Mouse (Mus musculus) lung, embryonic 14.5 days (tissue): ENCODE measurements around the gene Lancl2. TPM values are rescaled to one million over a fixed set of nuclear protein-coding genes. Genes with fewer than 3 reads are reported as not detected.

Experiments used
- ATAC-seq: fragments of 200-750 bp; cut with Nextera tagmentation; 2 replicates; pipeline ENCODE4 v1.8.0; 2017; ENCODE audit warnings: mild to moderate bottlenecking, moderate TSS enrichment, moderate library complexity; ENCODE audit not compliant: insufficient read depth
- DNase-seq: peaks from one replicate; pipeline ENCODE4 v3.0.0-alpha.2; 2015
- H3K27ac ChIP-seq: fragments of 300-500 bp; sonication (generic); 2 replicates; pipeline ENCODE4 v1.5.1; 2014; ENCODE audit warnings: low read depth, mild to moderate bottlenecking, moderate library complexity
- H3K27me3 ChIP-seq: fragments of 300-500 bp; sonication (generic); 2 replicates; pipeline ENCODE4 v1.6.1; 2014; ENCODE audit warnings: low read length, control low read depth; ENCODE audit not compliant: insufficient read depth
- H3K36me3 ChIP-seq: fragments of 300-500 bp; sonication (generic); 2 replicates; pipeline ENCODE4 v1.6.1; 2014; ENCODE audit warnings: control low read depth; ENCODE audit not compliant: insufficient read depth
- H3K4me1 ChIP-seq: fragments of 300-500 bp; sonication (generic); 2 replicates; pipeline ENCODE4 v1.6.1; 2014; ENCODE audit warnings: antibody characterized with exemption, control low read depth; ENCODE audit not compliant: insufficient read depth
- H3K4me2 ChIP-seq: fragments of 300-500 bp; sonication (generic); 2 replicates; pipeline ENCODE4 v1.6.1; 2014; ENCODE audit warnings: mild to moderate bottlenecking
- H3K4me3 ChIP-seq: fragments of 300-500 bp; sonication (generic); 2 replicates; pipeline ENCODE4 v1.5.1; 2014; ENCODE audit warnings: low read depth, low read length
- H3K9ac ChIP-seq: fragments of 300-500 bp; sonication (generic); 2 replicates; pipeline ENCODE4 v1.6.1; 2014
- H3K9me3 ChIP-seq: fragments of 300-500 bp; sonication (generic); 2 replicates; pipeline ENCODE4 v1.6.1; 2016; ENCODE audit warnings: low read depth, low read length, control low read depth
- CTCF ChIP-seq: IDR thresholded peaks from 2 replicates; pipeline ENCODE4 v1.5.1; 2016; ENCODE audit warnings: antibody characterized with exemption, low read depth
- WGBS: fragments of 180-500 bp; shearing (Covaris S2); extraction: QIAGEN DNeasy Blood & Tissue Kit; methylation state at CpG from one replicate; pipeline ENCODE4 v1.1.7; 2014; 5-methylcytosine and 5-hydroxymethylcytosine counted together
- polyA plus RNA-seq: library from polyadenylated mRNA; unstranded; fragments of >200 nt; fragmentation: Nextera tagmentation; extraction: Ambion mirVana; gene quantifications from 2 replicates; pipeline ENCODE4 v1.2.1, GENCODE M21; 2014

The Lancl2 gene
- polyA plus RNA-seq, 1 experiment from 2014 or later = 29.9 TPM

DNA sequence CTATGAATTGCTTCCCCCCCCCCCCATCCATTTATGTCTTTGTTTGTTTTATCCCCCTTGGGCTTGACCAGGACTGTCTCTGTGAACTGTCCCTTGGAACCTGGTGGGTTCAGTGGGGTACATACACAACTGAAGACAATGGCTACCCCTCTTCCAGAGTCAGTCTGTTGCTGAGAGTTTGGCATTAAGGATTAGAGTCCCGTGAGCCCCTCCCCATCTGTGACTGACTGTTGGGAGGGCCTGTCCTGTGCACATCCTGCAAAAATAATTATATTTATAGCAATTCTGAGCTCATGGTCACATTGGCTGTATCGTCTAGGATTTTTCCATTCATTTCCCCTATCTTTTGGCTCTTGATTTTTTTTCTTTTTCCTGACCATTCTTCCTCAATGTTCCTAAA lies 1.4 kb downstream of the Lancl2 start:
- H3K36me3 ChIP-seq = no peaks in the 10 kb centered on the region
- no peaks in the 10 kb centered on the region for H3K4me1 ChIP-seq
- H3K9ac ChIP-seq = peak overlapping the region; percentile 87
- H3K27me3 ChIP-seq = no peaks in the 10 kb centered on the region
- H3K4me3 ChIP-seq = peak overlapping the region; percentile 70
- H3K9me3 ChIP-seq = no peaks in the 10 kb centered on the region
- WGBS = 16% methylated on average over 2 of the region's 2 CpGs
- no peak for TF ChIP-seq CTCF
- H3K27ac ChIP-seq = peak overlapping the region; percentile 99; the same call in 1 of the 2 replicates
- peak overlapping the region; percentile 64 for H3K4me2 ChIP-seq
- ATAC-seq (peak; percentile 45), DNase-seq (peak; percentile 46)

DNA sequence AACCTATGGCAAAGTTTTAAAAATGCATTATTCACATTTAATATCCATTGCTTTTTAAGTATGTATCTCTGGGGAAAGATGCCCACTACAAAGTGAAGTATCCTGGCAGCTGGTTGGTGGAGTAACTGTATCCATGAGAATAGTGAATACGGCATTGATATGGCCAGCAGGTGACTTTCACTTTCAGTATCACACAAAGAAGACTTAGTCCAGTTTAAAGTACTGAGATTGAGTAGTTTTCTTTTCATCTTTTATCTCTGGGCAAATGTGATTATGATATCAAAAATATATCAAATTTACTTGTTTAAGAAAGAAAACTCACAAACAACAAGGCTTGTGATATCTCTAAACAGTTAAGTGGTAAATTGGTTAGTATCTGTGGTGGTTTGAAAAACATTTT lies 4.4 kb downstream of the Lancl2 start:
- 98% methylated on average over 1 of the region's 1 CpGs for WGBS
- H3K4me1 ChIP-seq = no peaks in the 10 kb centered on the region

DNA sequence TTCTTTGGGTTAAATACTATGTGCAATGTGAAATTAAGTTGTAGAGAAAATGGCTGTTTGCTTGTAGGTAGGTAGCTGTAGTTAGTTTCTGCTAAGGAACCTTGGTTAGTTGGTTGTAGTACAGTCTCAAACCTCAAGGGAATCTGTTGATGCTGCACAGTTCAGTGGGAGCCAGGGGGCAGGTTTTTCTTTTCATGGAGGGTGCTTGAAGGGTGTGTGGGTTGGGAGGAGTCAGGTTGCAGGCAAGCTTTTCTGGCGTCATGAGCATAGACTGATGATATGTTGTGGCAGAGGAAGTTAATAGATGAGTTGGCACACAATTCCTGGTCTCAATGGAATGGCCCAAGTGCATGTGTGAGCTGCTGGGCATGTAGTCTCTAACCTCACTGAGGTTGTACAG lies 9.4 kb downstream of the Lancl2 start:
- no peak for TF ChIP-seq CTCF
- Histone ChIP-seq H3K4me2 (no peak overlapping the region), H3K27ac (no peak overlapping the region), H3K27me3 (no peaks in the 10 kb centered on the region), H3K4me3 (no peak overlapping the region), H3K9ac (no peak overlapping the region), H3K4me1 (no peaks in the 10 kb centered on the region), H3K36me3 (no peaks in the 10 kb centered on the region), H3K9me3 (no peaks in the 10 kb centered on the region)
- ATAC-seq (no peak), DNase-seq (no peak)
- WGBS = 3% methylated on average over 1 of the region's 1 CpGs

More for the DNA sequence above, 4.4 kb downstream of the Lancl2 start:
- DNase-seq (no peak), ATAC-seq (no peak)
- Histone ChIP-seq H3K4me3 (no peak overlapping the region), H3K27me3 (no peaks in the 10 kb centered on the region), H3K9me3 (no peaks in the 10 kb centered on the region), H3K27ac (no peak overlapping the region), H3K9ac (no peak overlapping the region), H3K4me2 (no peak overlapping the region), H3K36me3 (no peaks in the 10 kb centered on the region)
- no peak for TF ChIP-seq CTCF

DNA sequence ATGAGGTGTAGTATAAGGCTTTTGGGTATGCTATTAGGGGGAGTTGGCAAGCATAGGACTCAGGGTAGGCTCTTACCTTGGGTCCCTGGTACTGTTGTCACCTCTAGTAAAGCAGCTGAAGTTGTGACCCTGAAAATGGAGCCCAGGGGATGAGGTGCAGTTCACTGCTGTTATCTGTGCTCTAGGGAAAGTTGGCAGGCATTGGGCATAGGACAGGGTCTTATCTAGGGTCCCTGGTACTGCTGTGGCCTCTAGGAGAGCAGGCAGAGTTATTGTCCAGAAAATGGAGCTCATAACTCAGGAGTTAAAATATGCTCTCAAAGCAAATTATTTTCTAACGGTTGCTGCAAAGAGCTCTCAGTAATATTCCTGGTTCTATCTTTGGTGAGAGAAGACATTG lies 19.0 kb downstream of the Lancl2 start:
- no peak for DNase-seq
- ATAC-seq = no peak

DNA sequence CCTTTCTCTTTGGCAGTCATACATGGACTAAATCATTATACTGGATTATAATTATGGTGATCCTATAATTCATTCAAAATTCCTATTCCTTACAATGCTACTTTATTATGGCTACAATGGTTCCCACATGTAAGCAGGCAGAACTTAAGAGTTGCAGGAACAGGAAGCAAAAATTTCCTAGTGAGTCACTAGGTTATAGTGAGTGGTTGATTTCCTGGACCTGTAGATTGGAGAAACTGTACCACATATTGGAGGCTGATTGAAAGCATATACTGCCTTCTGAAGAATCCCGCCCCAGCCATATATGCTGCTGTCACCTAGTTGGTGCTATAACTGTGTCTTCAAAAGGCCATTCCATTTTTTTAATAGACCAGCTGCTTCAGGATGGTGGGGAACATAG lies 40.4 kb downstream of the Lancl2 start:
- no peak overlapping the region for H3K4me2 ChIP-seq
- no peak for TF ChIP-seq CTCF
- 84% methylated on average over 1 of the region's 1 CpGs for WGBS

More for the DNA sequence above, 19.0 kb downstream of the Lancl2 start:
- no peaks in the 10 kb centered on the region for H3K27me3 ChIP-seq
- no peak overlapping the region for H3K9ac ChIP-seq
- no peak overlapping the region for H3K4me2 ChIP-seq
- peaks cover 16% of the 10 kb centered on the region for H3K36me3 ChIP-seq
- H3K4me3 ChIP-seq = no peak overlapping the region
- H3K4me1 ChIP-seq = no peaks in the 10 kb centered on the region
- H3K27ac ChIP-seq = no peak overlapping the region
- TF ChIP-seq CTCF = no peak
- peaks cover 3% of the 10 kb centered on the region; the same call in 1 of the 2 replicates for H3K9me3 ChIP-seq
- 96% methylated on average over 1 of the region's 1 CpGs for WGBS

DNA sequence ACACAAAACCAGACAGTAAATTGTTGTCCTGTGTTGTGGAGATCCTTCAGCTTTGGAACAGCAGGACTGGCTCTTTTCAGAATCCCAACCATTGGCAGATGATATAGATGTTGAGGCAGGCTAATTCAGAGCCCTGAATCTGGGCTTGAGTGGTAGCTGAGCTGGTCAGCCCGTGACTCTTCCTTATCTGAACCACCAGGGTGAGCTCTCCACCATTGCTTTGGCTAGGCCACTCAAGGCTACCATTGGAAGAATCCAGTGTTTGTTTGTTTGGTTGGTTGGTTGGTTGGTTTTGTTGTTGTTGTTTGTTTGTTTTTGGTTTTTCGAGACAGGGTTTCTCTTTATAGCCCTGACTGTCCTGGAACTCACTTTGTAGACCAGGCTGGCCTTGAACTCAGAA lies 41.0 kb downstream of the Lancl2 start:
- Histone ChIP-seq H3K9ac (no peak overlapping the region), H3K4me3 (no peak overlapping the region), H3K9me3 (no peaks in the 10 kb centered on the region), H3K27ac (no peak overlapping the region), H3K4me2 (no peak overlapping the region), H3K36me3 (peaks cover 5% of the 10 kb centered on the region; the same call in 1 of the 2 replicates), H3K4me1 (no peaks in the 10 kb centered on the region), H3K27me3 (no peaks in the 10 kb centered on the region)
- DNase-seq (peak; percentile 23), ATAC-seq (no peak)
- peak; percentile 40 for TF ChIP-seq CTCF
- WGBS = 69% methylated on average over 2 of the region's 2 CpGs

More for the DNA sequence above, 40.4 kb downstream of the Lancl2 start:
- no peak overlapping the region for H3K4me3 ChIP-seq
- H3K9ac ChIP-seq = no peak overlapping the region
- H3K9me3 ChIP-seq = no peaks in the 10 kb centered on the region
- ATAC-seq = no peak
- H3K36me3 ChIP-seq = peaks cover 8% of the 10 kb centered on the region; the same call in 1 of the 2 replicates
- no peak for DNase-seq
- H3K4me1 ChIP-seq = no peaks in the 10 kb centered on the region
- H3K27me3 ChIP-seq = no peaks in the 10 kb centered on the region
- no peak overlapping the region for H3K27ac ChIP-seq

DNA sequence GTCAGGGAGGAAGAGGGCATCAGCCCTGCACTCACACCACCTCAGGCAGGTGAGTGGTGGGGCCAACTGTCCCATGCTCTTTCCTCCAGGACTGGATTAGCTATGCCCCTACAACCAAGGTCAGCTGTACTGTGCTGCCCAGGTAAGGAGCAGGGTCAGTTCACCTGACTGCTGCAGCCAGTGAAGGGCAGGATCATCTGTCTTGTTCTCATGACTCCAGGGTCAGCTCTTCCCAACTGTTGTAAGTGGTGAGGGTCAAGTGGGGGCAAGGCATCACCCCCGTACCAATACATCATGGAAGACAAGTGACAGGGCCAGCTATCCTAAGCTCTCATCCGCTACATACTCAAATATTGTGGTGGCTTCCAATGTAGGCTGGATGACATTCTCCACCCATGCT lies 41.8 kb downstream of the Lancl2 start:
- ATAC-seq (no peak), DNase-seq (no peak)
- H3K4me3 ChIP-seq = no peak overlapping the region
- no peak overlapping the region for H3K9ac ChIP-seq
- H3K27ac ChIP-seq = no peak overlapping the region
- 84% methylated on average over 2 of the region's 2 CpGs for WGBS
- peaks cover 5% of the 10 kb centered on the region; the same call in 1 of the 2 replicates for H3K36me3 ChIP-seq
- H3K9me3 ChIP-seq = no peaks in the 10 kb centered on the region
- no peaks in the 10 kb centered on the region for H3K4me1 ChIP-seq
- TF ChIP-seq CTCF = no peak
- no peak overlapping the region for H3K4me2 ChIP-seq
- no peaks in the 10 kb centered on the region for H3K27me3 ChIP-seq
